Mouse (Mus musculus) brain, embryonic 14.5 days (tissue): Measurements from ENCODE around the gene Whrn. TPM values are rescaled to one million over a fixed set of nuclear protein-coding genes. Genes with fewer than 3 reads are reported as not detected.

Experiments used
- DNase-seq: peaks from one replicate; pipeline ENCODE4 v3.0.0-alpha.2; 2011; ENCODE audit warnings: low read depth
- CTCF ChIP-seq: fragments of 200-500 bp; IDR thresholded peaks from 2 replicates; pipeline ENCODE4 v1.5.1; 2012; ENCODE audit warnings: inconsistent platforms, mild to moderate bottlenecking, moderate library complexity, borderline replicate concordance; ENCODE audit not compliant: insufficient read depth, insufficient read length; ENCODE audit errors: extremely low read depth
- POLR2A ChIP-seq: fragments of 200-500 bp; IDR thresholded peaks from 2 replicates; pipeline ENCODE4 v1.6.1; 2012; ENCODE audit warnings: mild to moderate bottlenecking, inconsistent platforms, borderline replicate concordance; ENCODE audit not compliant: poor library complexity, insufficient read depth, insufficient read length, severe bottlenecking; ENCODE audit errors: extremely low read depth
- polyA plus RNA-seq: library from polyadenylated mRNA; depleted of rRNA; stranded (reverse); fragments of >200 nt; gene quantifications from 2 replicates; pipeline ENCODE4 v1.2.3, GENCODE M21; 2012

Whrn gene
- polyA plus RNA-seq, 1 experiment: 30.9 TPM

GRCm38 (mm10) chr4:63475208-63475607 lies 20.6 kb downstream of the Whrn start:
- TF ChIP-seq POLR2A: no peak
- DNase-seq: no peak

- no peak for TF ChIP-seq POLR2A
- TF ChIP-seq CTCF: no peak
- peak; percentile 30 for DNase-seq
Observed at GRCm38 (mm10) chr4:63474439-63474838, 21.4 kb downstream of the Whrn start.

GRCm38 (mm10) chr4:63467338-63467737 lies 28.5 kb downstream of the Whrn start:
- no peak for TF ChIP-seq POLR2A
- TF ChIP-seq CTCF: no peak
- no peak for DNase-seq

GRCm38 (mm10) chr4:63466192-63466591 lies 29.6 kb downstream of the Whrn start:
- TF ChIP-seq POLR2A (no peak), CTCF (no peak)
- no peak for DNase-seq

GRCm38 (mm10) chr4:63460876-63461525 lies 34.8 kb downstream of the Whrn start:
- TF ChIP-seq CTCF (no peak), POLR2A (no peak)
- DNase-seq: no peak

GRCm38 (mm10) chr4:63459141-63459789 lies 36.5 kb downstream of the Whrn start:
- TF ChIP-seq CTCF (no peak), POLR2A (no peak)

GRCm38 (mm10) chr4:63456547-63456946 lies 39.2 kb downstream of the Whrn start:
- no peak for DNase-seq
- no peak for TF ChIP-seq CTCF
- no peak for TF ChIP-seq POLR2A

More at GRCm38 (mm10) chr4:63459141-63459789, 36.5 kb downstream of the Whrn start:
- DNase-seq: peak; percentile 89

GRCm38 (mm10) chr4:63453939-63454513 lies 41.8 kb downstream of the Whrn start:
- DNase-seq: no peak
- no peak for TF ChIP-seq CTCF
- no peak for TF ChIP-seq POLR2A

GRCm38 (mm10) chr4:63452555-63452954 lies 43.2 kb downstream of the Whrn start:
- DNase-seq: peak; percentile 17
- TF ChIP-seq POLR2A: no peak
- TF ChIP-seq CTCF: no peak

GRCm38 (mm10) chr4:63450551-63450950 lies 45.2 kb downstream of the Whrn start:
- TF ChIP-seq POLR2A: no peak
- no peak for TF ChIP-seq CTCF
- peak; percentile 29 for DNase-seq

- TF ChIP-seq CTCF (no peak), POLR2A (no peak)
Observed at GRCm38 (mm10) chr4:63444362-63445066, 51.3 kb downstream of the Whrn start.

GRCm38 (mm10) chr4:63443101-63443500 lies 52.7 kb downstream of the Whrn start:
- DNase-seq: no peak
- no peak for TF ChIP-seq POLR2A
- TF ChIP-seq CTCF: no peak

More at GRCm38 (mm10) chr4:63444362-63445066, 51.3 kb downstream of the Whrn start:
- peak; percentile 61 for DNase-seq

- no peak for TF ChIP-seq CTCF
- no peak for TF ChIP-seq POLR2A
- DNase-seq: no peak
Observed at GRCm38 (mm10) chr4:63441616-63442015, 54.2 kb downstream of the Whrn start.
